Mouse (Mus musculus): Measurements from ENCODE around the gene Nhlh2. TPM values are rescaled to one million over a fixed set of nuclear protein-coding genes. Genes with fewer than 3 reads are reported as not detected.

Gene Nhlh2
- total RNA-seq, 2 experiments from 2014 or later: 3.2 to 4.0 TPM

DNA sequence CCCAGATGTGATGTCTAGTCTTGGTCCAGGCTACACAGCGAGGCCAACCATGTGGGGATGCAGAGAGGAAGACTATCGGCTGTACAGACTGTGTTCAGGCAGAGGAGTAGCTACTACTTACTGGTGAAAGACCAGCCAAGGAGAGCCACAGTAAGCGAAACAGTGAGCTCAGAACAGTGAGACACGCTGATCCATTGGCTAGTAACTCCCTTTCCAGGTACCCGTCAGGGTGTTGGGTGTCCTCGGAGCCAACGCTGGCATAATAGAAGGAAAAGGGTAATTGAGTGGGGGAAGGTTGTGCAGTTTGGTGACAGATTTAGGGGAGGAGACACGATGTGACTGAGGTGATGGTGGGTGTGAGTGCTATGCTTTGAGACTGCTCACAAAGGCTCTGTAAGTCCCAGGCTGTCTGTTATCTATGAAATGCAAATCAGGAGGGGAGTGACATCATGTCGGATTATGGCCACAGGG is 15.1 kb downstream of the Nhlh2 start:
- no peak for DNase-seq (ENCODE audit: low spot score in 2 of 2)

DNA sequence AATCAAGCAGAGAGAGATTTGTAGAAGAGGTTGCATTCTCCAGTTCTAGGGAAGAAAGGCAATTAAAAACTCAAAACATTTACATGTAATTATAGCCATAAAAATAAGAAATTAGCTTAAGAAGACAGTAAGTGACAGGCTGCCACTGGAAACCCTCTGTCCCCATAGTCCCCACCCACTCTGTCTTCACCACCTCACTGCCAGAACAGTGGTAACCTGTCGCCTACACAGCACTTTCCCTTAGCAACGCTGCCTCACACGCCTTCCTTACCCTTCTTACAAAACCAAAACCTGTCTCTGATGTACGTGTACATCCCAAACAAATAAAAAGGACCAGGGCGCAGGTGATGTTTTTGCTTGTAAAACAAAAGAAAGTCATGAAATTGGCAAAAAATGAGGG is 15.8 kb downstream of the Nhlh2 start:
- no peak for DNase-seq (ENCODE audit: low spot score in 2 of 2)

- no peak for DNase-seq (ENCODE audit: low spot score in 2 of 2)
Measured at GRCm38 (mm10) chr3:102027880-102028279, 18.0 kb downstream of the Nhlh2 start.

- no peak for DNase-seq (ENCODE audit: low spot score in 2 of 2)
Measured at GRCm38 (mm10) chr3:102037806-102038205, 27.9 kb downstream of the Nhlh2 start.

DNA sequence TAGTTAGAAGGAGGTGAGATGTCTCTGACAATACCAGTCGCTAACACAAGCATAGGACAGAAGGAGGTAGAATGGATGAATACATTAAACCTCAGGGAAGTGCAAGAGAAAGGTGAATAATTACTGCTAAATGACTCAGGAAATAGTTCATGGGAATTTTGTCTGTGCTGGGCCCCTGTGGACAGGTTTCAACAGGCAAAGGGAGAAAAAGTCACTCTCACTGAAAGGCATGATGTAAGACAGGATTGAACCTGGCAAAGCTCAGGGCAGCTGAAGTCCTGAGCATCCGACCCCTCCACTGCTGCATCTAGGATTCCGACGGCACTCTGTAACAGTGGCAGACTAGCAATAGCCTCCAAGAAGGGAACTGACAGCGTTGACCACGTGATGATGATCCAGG is 28.7 kb downstream of the Nhlh2 start:
- no peak for DNase-seq (ENCODE audit: low spot score in 2 of 2)

DNA sequence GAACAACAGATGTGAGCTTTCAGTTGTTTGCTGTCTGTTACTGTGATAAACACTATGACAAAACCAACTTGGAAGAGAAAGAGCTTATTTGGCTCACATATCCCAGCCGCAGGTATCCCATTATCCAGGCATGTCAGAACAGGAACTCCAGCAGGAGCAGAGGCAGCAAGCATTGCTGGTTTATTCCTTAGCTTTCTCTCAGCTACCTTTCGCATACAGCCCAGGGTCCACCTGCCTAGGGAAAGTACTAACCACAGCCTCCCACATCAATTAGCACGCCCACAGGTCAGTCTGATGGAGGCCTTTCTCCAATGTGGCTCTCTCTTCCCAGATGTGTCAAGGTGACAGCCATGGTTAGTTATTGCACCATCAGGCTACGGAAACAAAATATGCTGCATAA is 31.8 kb downstream of the Nhlh2 start:
- DNase-seq (ENCODE audit: low spot score in 2 of 2): no peak

DNA sequence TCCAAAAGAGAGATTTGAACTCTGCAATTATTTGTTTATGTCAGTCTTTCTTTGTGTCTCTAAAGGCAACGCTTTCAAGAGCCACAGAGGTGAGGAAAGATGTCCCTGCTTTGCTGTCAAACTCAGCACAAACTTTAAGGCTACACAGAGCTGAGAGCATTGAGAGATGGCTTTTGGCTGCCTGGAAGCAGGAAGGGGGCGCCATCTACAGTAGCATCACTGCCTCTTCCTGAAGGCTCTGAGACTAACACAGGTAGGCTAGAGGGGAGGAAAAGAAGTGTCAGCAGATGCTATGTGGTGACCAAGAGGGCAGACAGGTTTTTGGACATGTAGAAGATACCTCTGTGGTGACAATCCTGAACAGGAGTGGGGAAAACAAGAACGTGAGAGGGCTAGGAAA is 35.2 kb downstream of the Nhlh2 start:
- peak in 1 of 2 experiments; percentile 15 for DNase-seq (ENCODE audit: low spot score in 2 of 2)

GRCm38 (mm10) chr3:102047532-102047931 is 37.7 kb downstream of the Nhlh2 start:
- DNase-seq (ENCODE audit: low spot score in 2 of 2): no peak

GRCm38 (mm10) chr3:102049207-102050104 is 39.6 kb downstream of the Nhlh2 start:
- DNase-seq (ENCODE audit: low spot score in 2 of 2): no peak

DNA sequence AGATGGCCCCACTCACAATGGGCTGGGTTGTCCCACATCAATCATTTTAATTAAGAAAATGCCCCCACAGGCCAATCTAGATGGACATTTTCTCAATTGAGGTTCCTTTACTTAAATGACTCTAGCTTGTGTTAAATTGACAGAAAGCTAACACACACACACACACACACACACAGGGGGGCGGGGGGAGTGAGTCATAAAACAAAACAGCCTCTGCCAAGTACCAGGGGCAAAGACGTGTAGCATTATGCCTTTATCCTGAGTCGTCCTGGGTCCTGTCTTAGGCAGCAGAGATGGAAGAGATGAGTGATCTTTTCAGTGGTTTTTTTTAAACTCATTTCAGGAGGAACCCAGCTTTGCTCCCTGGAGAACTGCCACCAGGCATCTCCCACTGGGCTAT is 42.2 kb downstream of the Nhlh2 start:
- no peak for DNase-seq (ENCODE audit: low spot score in 2 of 2)

DNA sequence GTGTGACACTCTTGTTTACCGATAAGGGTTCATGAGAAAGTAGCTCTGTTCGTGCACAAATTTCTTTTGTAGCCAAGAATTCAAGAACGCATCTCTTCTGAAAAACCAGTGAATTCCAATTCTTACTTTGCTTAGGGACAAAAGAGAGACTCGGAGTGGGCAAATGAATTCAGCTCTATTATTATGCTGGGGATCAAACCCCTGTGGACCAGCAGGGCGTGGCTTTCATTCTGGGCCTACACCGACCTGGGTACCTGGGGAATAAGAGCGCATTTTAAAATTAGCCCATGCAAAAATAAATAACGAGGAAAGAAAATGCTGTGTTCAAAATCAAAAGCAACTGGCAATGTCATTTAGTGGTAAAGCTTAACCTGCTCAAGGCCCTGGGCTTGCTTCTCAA is 43.4 kb downstream of the Nhlh2 start:
- no peak for DNase-seq (ENCODE audit: low spot score in 2 of 2)

DNA sequence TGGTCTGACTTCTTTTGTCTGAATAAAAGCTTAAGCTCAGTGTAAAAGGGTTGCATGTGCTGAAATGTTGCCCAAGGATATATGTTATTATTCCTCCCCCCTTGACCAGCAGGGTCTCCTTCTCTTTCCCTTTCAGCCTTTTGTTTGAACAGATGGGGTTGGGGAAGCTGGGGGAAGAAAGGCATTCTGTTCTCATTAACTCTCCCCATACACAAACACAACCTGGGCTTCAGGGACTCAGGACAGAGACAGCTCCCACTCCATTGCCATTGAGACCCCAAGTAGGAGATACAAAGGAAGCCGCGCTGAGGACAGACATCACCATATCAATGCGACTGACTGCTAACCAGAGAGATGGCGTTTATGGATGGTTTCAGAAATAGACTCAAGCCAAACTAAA is 46.0 kb downstream of the Nhlh2 start:
- DNase-seq (ENCODE audit: low spot score in 2 of 2): no peak

DNA sequence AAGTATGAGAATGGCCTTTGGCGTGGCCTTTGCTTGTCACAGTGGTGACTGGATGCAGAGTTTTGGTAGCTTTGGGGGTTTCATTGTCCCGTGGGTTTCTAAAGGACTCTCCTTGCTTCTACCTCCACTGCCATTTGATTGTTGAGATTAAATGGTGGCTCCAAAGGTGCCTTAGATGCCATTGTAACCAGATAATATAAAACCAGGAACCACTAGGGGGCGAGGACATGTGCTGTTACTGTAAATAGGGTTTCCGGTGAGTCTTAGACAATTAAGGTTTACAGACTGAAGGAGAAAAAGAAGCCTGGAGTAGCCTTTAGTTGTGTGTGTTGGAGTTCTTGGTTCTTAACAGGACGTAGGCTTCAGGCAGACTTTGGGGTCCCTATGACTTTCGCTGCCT is 50.2 kb downstream of the Nhlh2 start:
- no peak for DNase-seq (ENCODE audit: low spot score in 2 of 2)

DNA sequence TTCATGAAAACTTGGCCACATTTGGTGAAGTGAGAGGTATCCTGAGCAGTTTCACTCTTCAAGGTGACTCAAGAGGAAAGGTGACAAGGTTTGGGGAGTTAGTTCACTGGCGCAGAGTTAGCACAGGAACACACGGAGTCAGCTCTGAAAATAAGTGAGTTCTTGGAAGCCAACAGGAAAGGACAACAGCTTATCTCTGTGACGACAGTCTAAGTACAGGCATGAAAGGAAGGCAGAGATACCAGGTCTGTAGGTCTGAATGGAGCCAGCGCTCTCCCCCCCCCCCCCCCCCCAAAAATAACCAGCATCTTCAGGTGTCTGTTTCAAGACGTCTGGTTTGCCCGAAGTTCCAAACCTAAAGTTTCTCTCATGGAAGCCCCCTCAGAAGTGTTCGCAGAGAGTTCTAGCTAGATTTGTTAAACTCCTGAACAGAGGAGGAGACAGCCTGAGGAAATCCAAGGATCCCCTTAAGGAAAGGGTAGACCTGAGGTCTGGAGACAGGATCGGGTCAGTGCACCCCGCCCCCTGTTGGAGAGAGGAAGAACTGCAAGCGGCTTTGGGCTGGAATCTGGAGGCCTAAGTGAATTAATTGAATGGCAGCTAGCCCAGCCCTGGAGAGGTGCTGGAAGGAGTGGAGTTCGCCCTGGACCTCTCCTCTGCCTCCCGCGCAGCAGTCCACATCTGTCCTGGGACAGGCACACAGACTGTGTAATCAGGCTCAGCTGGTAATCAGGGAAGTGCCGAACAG is 52.2 kb downstream of the Nhlh2 start:
- peak; percentile 32 to 63 for DNase-seq (ENCODE audit: low spot score in 2 of 2)

DNA sequence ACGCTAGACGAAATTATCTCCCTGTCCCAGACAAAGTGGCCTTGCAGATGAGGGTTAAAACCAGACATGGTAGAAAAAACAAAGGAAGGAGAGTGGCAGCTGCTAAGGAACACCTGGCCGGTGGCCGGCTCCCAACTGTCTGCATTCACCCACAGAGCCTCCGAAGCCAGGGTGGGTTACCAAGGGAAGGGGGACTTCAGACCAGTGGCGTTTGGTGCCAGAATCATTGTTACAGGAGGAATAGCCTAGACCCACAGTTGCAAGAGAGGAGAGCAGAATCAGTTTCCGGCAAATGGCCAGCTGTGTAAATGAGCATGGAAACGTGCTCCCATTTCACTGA is 52.8 kb downstream of the Nhlh2 start:
- DNase-seq (ENCODE audit: low spot score in 2 of 2): no peak

DNA sequence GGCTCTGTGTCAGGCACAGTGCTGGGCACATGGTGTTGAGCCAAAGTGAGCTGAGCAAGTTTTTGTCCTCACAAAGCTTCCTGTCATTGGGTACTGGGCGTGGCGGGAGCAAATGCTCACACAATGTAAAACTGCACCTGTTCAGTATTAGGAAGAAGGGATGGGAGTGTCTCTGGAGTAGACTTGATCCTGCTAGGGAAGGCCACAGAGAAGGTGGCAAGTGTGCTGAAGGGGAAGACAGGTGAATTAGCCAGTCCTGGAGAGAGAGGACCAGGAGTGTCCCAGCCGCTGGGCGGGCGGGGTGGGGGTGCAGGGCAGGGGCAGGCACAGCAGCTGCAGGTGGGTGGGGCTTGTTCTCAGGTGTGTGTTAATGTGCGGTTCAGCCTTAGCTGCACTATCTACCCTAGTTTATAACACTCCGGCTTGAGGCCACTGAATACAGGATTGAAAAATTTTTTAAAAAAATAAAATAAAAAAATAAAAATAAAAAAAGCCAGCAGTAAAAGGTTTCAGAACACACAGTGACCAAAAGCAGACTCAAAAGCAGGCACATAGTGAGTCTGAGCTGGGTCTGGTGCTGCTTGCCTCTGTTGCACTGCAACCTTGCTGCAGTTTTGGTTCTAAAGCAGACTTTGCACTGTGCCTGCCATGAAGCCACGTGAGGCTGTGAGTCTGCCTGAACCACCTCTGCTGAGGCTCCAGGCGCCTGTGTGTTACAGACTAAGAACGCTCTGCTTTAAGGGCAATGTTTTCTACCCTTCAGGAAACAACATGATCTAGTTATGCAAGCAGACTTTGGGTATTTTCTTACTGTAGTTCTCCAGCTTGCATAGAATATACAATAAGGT is 53.6 kb downstream of the Nhlh2 start:
- DNase-seq (ENCODE audit: low spot score in 2 of 2): no peak

GRCm38 (mm10) chr3:102064566-102064965 is 54.7 kb downstream of the Nhlh2 start:
- DNase-seq (ENCODE audit: low spot score in 2 of 2): no peak
